Mouse (Mus musculus): ENCODE data around the gene Lrrc27. TPM values are rescaled to one million over a fixed set of nuclear protein-coding genes. Genes with fewer than 3 reads are reported as not detected.

Lrrc27 gene
- polyA plus RNA-seq, 1 experiment from 2014 or later: 5.2 TPM

- Histone ChIP-seq H3K4me1 (replicated peaks; ENCODE audit: control insufficient read depth, insufficient read depth, low read length) (peaks cover 27% of the 10 kb centered on the region), H3K4me3 (replicated peaks; ENCODE audit: low read length) (peak overlapping the region; percentile 72), H3K27me3 (ENCODE audit: control insufficient read depth, insufficient read depth, low read length) (0 out of 2 replicates have a peak, but pooled peaks cover 11% of the 10 kb centered on the region), H3K9ac (peak overlapping the region; percentile 84), H3K27ac (no peak overlapping the region), H3K9me3 (ENCODE audit: control insufficient read depth, low read length) (no peaks in the 10 kb centered on the region), H3K36me3 (replicated peaks; ENCODE audit: control insufficient read depth, insufficient read depth) (no peaks in the 10 kb centered on the region), H3K4me2 (replicated peaks) (peak overlapping the region; percentile 96)
- ATAC-seq (ENCODE audit: low FRiP score) (0 out of 2 replicates have a peak, but pooled peaks have one; percentile 16), DNase-seq (ENCODE audit: low spot score) (peak; percentile 50)
- WGBS: 3% methylated on average over 38 of the region's 38 CpGs
Observed at GRCm38 (mm10) chr7:139246931-139247880, 34.4 kb downstream of the Lrrc27 start.

- Histone ChIP-seq H3K27ac (peak within 1 kb of the TSS; percentile 3; the same call in 1 of the 2 replicates), H3K4me1 (replicated peaks; ENCODE audit: control insufficient read depth, insufficient read depth, low read length) (peaks cover 35% of the 10 kb centered on the region), H3K27me3 (ENCODE audit: control insufficient read depth, insufficient read depth, low read length) (0 out of 2 replicates have a peak, but pooled peaks cover 11% of the 10 kb centered on the region), H3K9ac (peak within 1 kb of the TSS; percentile 84), H3K4me3 (replicated peaks; ENCODE audit: low read length) (peak within 1 kb of the TSS; percentile 72), H3K9me3 (ENCODE audit: control insufficient read depth, low read length) (no peaks in the 10 kb centered on the region), H3K4me2 (replicated peaks) (peak within 1 kb of the TSS; percentile 96), H3K36me3 (replicated peaks; ENCODE audit: control insufficient read depth, insufficient read depth) (no peaks in the 10 kb centered on the region)
- DNase-seq (ENCODE audit: low spot score) (peak; percentile 76), ATAC-seq (ENCODE audit: low FRiP score) (peak; percentile 73)
- WGBS: under 1% methylated on average over 72 of the region's 72 CpGs
Observed at GRCm38 (mm10) chr7:139247881-139248614, 35.3 kb downstream of the Lrrc27 start, which contains the start of gene Pwwp2b. Gene Pwwp2b, plus strand, starts transcription at chr7:139248482.

GRCm38 (mm10) chr7:139248615-139249405 lies 36.0 kb downstream of the Lrrc27 start:
- H3K9ac ChIP-seq: peak overlapping the region; percentile 84
- H3K4me3 ChIP-seq (replicated peaks; ENCODE audit: low read length): peak overlapping the region; percentile 72
- DNase-seq (ENCODE audit: low spot score) (no peak), ATAC-seq (ENCODE audit: low FRiP score) (peak; percentile 11)
- H3K4me1 ChIP-seq (replicated peaks; ENCODE audit: control insufficient read depth, insufficient read depth, low read length): peaks cover 38% of the 10 kb centered on the region
- H3K27ac ChIP-seq: peak overlapping the region; percentile 3; the same call in 1 of the 2 replicates
- no peaks in the 10 kb centered on the region for H3K36me3 ChIP-seq (replicated peaks; ENCODE audit: control insufficient read depth, insufficient read depth)
- 2% methylated on average over 45 of the region's 45 CpGs for WGBS
- H3K4me2 ChIP-seq (replicated peaks): peak overlapping the region; percentile 96
- 0 out of 2 replicates have a peak, but pooled peaks cover 11% of the 10 kb centered on the region for H3K27me3 ChIP-seq (ENCODE audit: control insufficient read depth, insufficient read depth, low read length)
- no peaks in the 10 kb centered on the region for H3K9me3 ChIP-seq (ENCODE audit: control insufficient read depth, low read length)

GRCm38 (mm10) chr7:139249406-139250210 lies 36.8 kb downstream of the Lrrc27 start:
- H3K36me3 ChIP-seq (replicated peaks; ENCODE audit: control insufficient read depth, insufficient read depth): no peaks in the 10 kb centered on the region
- 0 out of 2 replicates have a peak, but pooled peaks cover 11% of the 10 kb centered on the region for H3K27me3 ChIP-seq (ENCODE audit: control insufficient read depth, insufficient read depth, low read length)
- WGBS: 32% methylated on average over 7 of the region's 7 CpGs
- peak overlapping the region; percentile 84; the same call in 1 of the 2 replicates for H3K9ac ChIP-seq
- DNase-seq (ENCODE audit: low spot score) (no peak), ATAC-seq (ENCODE audit: low FRiP score) (no peak)
- H3K27ac ChIP-seq: no peak overlapping the region
- H3K4me1 ChIP-seq (replicated peaks; ENCODE audit: control insufficient read depth, insufficient read depth, low read length): peaks cover 38% of the 10 kb centered on the region
- peak overlapping the region; percentile 96 for H3K4me2 ChIP-seq (replicated peaks)
- 0 out of 2 replicates have a peak overlapping the region, but pooled peaks have one; percentile 72 for H3K4me3 ChIP-seq (replicated peaks; ENCODE audit: low read length)
- H3K9me3 ChIP-seq (ENCODE audit: control insufficient read depth, low read length): no peaks in the 10 kb centered on the region

GRCm38 (mm10) chr7:139251881-139252301 lies 39.1 kb downstream of the Lrrc27 start:
- Histone ChIP-seq H3K36me3 (replicated peaks; ENCODE audit: control insufficient read depth, insufficient read depth) (peaks cover 14% of the 10 kb centered on the region), H3K27me3 (ENCODE audit: control insufficient read depth, insufficient read depth, low read length) (0 out of 2 replicates have a peak, but pooled peaks cover 3% of the 10 kb centered on the region), H3K4me1 (replicated peaks; ENCODE audit: control insufficient read depth, insufficient read depth, low read length) (peaks cover 38% of the 10 kb centered on the region), H3K4me3 (replicated peaks; ENCODE audit: low read length) (no peak overlapping the region), H3K9ac (no peak overlapping the region), H3K4me2 (replicated peaks) (no peak overlapping the region), H3K27ac (peak overlapping the region; percentile 14; the same call in 1 of the 2 replicates), H3K9me3 (ENCODE audit: control insufficient read depth, low read length) (no peaks in the 10 kb centered on the region)
- ATAC-seq (ENCODE audit: low FRiP score): no peak
- DNase-seq (ENCODE audit: low spot score): peak; percentile 63
- 56% methylated on average over 5 of the region's 5 CpGs for WGBS

GRCm38 (mm10) chr7:139252566-139252965 lies 39.8 kb downstream of the Lrrc27 start:
- Histone ChIP-seq H3K4me1 (replicated peaks; ENCODE audit: control insufficient read depth, insufficient read depth, low read length) (peaks cover 32% of the 10 kb centered on the region), H3K4me3 (replicated peaks; ENCODE audit: low read length) (no peak overlapping the region), H3K9ac (no peak overlapping the region), H3K27ac (no peak overlapping the region), H3K9me3 (ENCODE audit: control insufficient read depth, low read length) (no peaks in the 10 kb centered on the region), H3K4me2 (replicated peaks) (no peak overlapping the region), H3K36me3 (replicated peaks; ENCODE audit: control insufficient read depth, insufficient read depth) (peaks cover 14% of the 10 kb centered on the region), H3K27me3 (ENCODE audit: control insufficient read depth, insufficient read depth, low read length) (no peaks in the 10 kb centered on the region)
- ATAC-seq (ENCODE audit: low FRiP score): no peak
- no peak for DNase-seq (ENCODE audit: low spot score)
- WGBS: 92% methylated on average over 7 of the region's 7 CpGs

DNA sequence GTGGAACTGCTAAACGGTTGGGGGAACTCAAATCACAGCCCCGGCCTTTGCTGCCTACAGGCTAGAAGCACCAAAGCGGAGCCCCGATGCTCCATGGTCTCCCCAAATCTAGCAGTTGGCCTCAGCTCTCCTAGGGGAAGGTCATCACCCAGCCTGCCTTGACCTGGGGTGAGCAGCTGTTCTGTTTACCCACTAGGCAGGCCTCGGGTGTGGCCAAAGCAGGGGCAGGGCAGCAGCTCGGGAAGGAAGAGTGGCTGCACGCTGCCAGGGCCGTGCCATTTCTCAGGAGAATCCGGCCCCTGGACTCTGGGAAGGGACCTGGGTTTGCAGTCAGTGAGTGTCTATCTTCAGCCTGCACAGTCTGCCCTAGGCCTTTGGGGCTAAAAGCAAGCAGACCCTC lies 40.2 kb downstream of the Lrrc27 start:
- Histone ChIP-seq H3K27me3 (ENCODE audit: control insufficient read depth, insufficient read depth, low read length) (no peaks in the 10 kb centered on the region), H3K4me1 (replicated peaks; ENCODE audit: control insufficient read depth, insufficient read depth, low read length) (peaks cover 29% of the 10 kb centered on the region), H3K36me3 (replicated peaks; ENCODE audit: control insufficient read depth, insufficient read depth) (peaks cover 14% of the 10 kb centered on the region), H3K4me3 (replicated peaks; ENCODE audit: low read length) (no peak overlapping the region), H3K4me2 (replicated peaks) (no peak overlapping the region), H3K9me3 (ENCODE audit: control insufficient read depth, low read length) (no peaks in the 10 kb centered on the region), H3K9ac (no peak overlapping the region), H3K27ac (no peak overlapping the region)
- 73% methylated on average over 9 of the region's 9 CpGs for WGBS
- DNase-seq (ENCODE audit: low spot score): no peak
- ATAC-seq (ENCODE audit: low FRiP score): no peak

DNA sequence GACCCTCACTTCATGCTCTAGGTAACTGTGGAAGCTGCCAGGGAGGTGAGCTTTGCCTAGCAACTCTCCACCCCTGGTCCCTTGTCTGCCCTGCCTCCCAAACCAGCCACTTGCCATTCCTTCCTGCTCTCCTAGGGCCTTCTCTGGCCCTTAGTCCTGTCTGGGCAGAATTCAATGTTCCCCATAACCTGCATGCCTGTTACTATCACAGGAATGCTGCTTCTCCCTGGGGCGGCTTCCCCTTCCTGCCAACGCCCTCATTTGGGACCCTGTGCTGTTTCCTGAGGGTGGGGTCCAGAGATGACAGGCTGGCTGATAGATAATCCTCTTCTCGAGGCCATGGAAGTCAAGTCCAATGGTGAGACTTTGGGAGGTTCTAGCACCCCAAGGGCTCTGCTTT lies 40.7 kb downstream of the Lrrc27 start:
- DNase-seq (ENCODE audit: low spot score) (no peak), ATAC-seq (ENCODE audit: low FRiP score) (no peak)
- H3K9ac ChIP-seq: no peak overlapping the region
- no peak overlapping the region for H3K27ac ChIP-seq
- WGBS: 85% methylated on average over 3 of the region's 3 CpGs
- H3K4me1 ChIP-seq (replicated peaks; ENCODE audit: control insufficient read depth, insufficient read depth, low read length): peaks cover 29% of the 10 kb centered on the region
- no peaks in the 10 kb centered on the region for H3K27me3 ChIP-seq (ENCODE audit: control insufficient read depth, insufficient read depth, low read length)
- H3K9me3 ChIP-seq (ENCODE audit: control insufficient read depth, low read length): no peaks in the 10 kb centered on the region
- H3K4me3 ChIP-seq (replicated peaks; ENCODE audit: low read length): no peak overlapping the region
- H3K4me2 ChIP-seq (replicated peaks): no peak overlapping the region
- H3K36me3 ChIP-seq (replicated peaks; ENCODE audit: control insufficient read depth, insufficient read depth): peaks cover 14% of the 10 kb centered on the region

All from hindbrain, embryonic 14.5 days (tissue).